ENCODE assay signal across 11 mouse cellular contexts in the genomic region with DNA sequence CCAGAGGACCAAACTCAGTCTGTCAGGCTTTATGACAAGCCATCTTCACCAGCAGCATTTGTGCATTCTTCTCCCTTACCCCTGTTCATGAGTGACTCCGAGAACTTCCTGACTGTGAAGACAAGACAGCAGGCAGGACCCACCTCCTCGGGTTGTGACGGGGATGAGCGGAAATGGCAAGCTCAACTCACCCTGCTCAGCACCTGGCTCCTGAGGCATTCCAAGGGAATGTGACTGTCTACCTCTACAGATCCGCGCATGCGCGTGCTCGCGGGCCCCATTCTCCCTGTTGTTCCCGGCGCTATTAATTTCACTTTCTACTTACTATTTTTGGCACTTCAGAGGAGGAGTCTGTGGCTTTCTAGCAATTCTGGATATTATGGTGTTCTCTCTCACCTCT. TPM values are rescaled to one million over a fixed set of nuclear protein-coding genes. Genes with fewer than 3 reads are reported as not detected.
DNase-seq lines count a peak whose midpoint lies in the region; ATAC-seq and TF ChIP-seq lines count a peak whose summit lies in the region.
"Had no signal": no experiment of that assay in that cellular context is flagged by ENCODE, and none has a peak within 500 bp of the region (broad histone marks: within the 10 kb centered on the region; RNA-seq: fewer than 3 reads in every experiment).

No protein-coding gene starts in this region.

- no peaks in the 10 kb centered on the region for H3K36me3 ChIP-seq in kidney, adult 2 months (ENCODE audit: control insufficient read depth, insufficient read depth, low read length)
- no peaks in the 10 kb centered on the region for H3K36me3 ChIP-seq in small intestine, adult 2 months (ENCODE audit: control insufficient read depth, insufficient read depth, low read length)
- H3K36me3 ChIP-seq: limb, embryonic 15.5 days had no signal

- no peak for TF ChIP-seq CTCF in gastrocnemius, adult 2 months (IDR thresholded peaks at IDR 0.05)
- TF ChIP-seq CTCF in kidney, adult 2 months (conservative IDR thresholded peaks at IDR 0.05; ENCODE audit: insufficient read depth, insufficient read length, low read depth, low read length): no peak
- no peak for TF ChIP-seq CTCF in small intestine, adult 2 months (IDR thresholded peaks at IDR 0.05; ENCODE audit: extremely low read depth, insufficient read length, insufficient replicate concordance, low read depth, low read length)

- H3K4me3 ChIP-seq in gastrocnemius, adult 2 months: peak overlapping the region; percentile 48
- H3K4me3 ChIP-seq in kidney, adult 2 months (ENCODE audit: insufficient read depth, low read depth, low read length): peak overlapping the region; percentile 9; the same call in 1 of the 2 replicates
- H3K4me3 ChIP-seq in small intestine, adult 2 months (ENCODE audit: low read depth, low read length): peak overlapping the region; percentile 26
- H3K4me3 ChIP-seq: limb, embryonic 15.5 days had no signal

- no peaks in the 10 kb centered on the region for H3K4me1 ChIP-seq in kidney, adult 2 months (ENCODE audit: control insufficient read depth, insufficient read depth, low read length)
- peaks cover 10% of the 10 kb centered on the region; the same call in 1 of the 2 replicates for H3K4me1 ChIP-seq in small intestine, adult 2 months (ENCODE audit: control insufficient read depth, insufficient read depth, insufficient read length, low read length)

- no peaks in the 10 kb centered on the region for H3K27me3 ChIP-seq in kidney, adult 2 months (replicated peaks; ENCODE audit: control insufficient read depth, insufficient read depth, low read length)
- H3K27me3 ChIP-seq in small intestine, adult 2 months (ENCODE audit: control insufficient read depth, insufficient read depth, low read length): no peaks in the 10 kb centered on the region
- H3K27me3 ChIP-seq: CH12.LX had no signal

- DNase-seq in gastrocnemius, adult 2 months: no peak
- DNase-seq in gastrocnemius, postnatal 25 days: no peak
- DNase-seq in right cerebral cortex, adult 18-20 months: peak; percentile 58
- DNase-seq in right cerebral cortex, postnatal 25 days: no peak
- peak; percentile 51 for DNase-seq in kidney, adult 2 months
- DNase-seq in cerebellum, adult 11-12 months: no peak
- DNase-seq: cerebellum, adult 9-10 months had no signal

- H3K27ac ChIP-seq in gastrocnemius, adult 2 months: no peak overlapping the region
- H3K27ac ChIP-seq in kidney, adult 2 months (ENCODE audit: insufficient read depth, low read depth, low read length): no peak overlapping the region
- H3K27ac ChIP-seq in small intestine, adult 2 months (ENCODE audit: insufficient read depth, low read depth, low read length): no peak overlapping the region

- no peak for TF ChIP-seq POLR2A in kidney, adult 2 months (IDR thresholded peaks at IDR 0.05; ENCODE audit: low read depth, low read length)
- no peak for TF ChIP-seq POLR2A in small intestine, adult 2 months (IDR thresholded peaks at IDR 0.05; ENCODE audit: low read depth, low read length)

- no peak for ATAC-seq in granulocyte monocyte progenitor cell, adult 5-6 weeks (replicated peaks; ENCODE audit: poor library complexity, severe bottlenecking)

- WGBS in kidney, adult 2 months: 32% methylated on average over 12 of the region's 12 CpGs
- 51% methylated on average over 12 of the region's 12 CpGs for WGBS in small intestine, adult 2 months

- intact Hi-C loops in gastrocnemius, adult 2 months (cut with DNase I): no loop called here

RNA-seq across cellular contexts. Expression of a gene that starts 27.0 kb away (rescaled TPM):
- under 1 TPM; 0.17 to 0.41 TPM for total RNA-seq in gastrocnemius, adult 2 months (2021)
- total RNA-seq in gastrocnemius, postnatal 25 days (2021): under 1 TPM; 0.43 to 0.92 TPM
- 6.5 and 10.0 TPM in 2 replicates for polyA plus RNA-seq in kidney, adult 2 months (2012; rRNA removed)
- 4.7 and 9.1 TPM in 2 replicates for polyA plus RNA-seq in small intestine, adult 2 months (2012; rRNA removed)
- total RNA-seq in granulocyte monocyte progenitor cell, adult 5-6 weeks (2014; fragmentation: Nextera tagmentation): 9.4 and 14.4 TPM in 2 replicates
- 14.3 and 17.7 TPM in 2 replicates for total RNA-seq in granulocyte monocyte progenitor cell, adult 5-6 weeks (2017)

RNA-seq across cellular contexts. Expression of a gene that starts 28.8 kb away (rescaled TPM):
- 10 to 100 TPM; 15.5 to 20.1 TPM for total RNA-seq in gastrocnemius, adult 2 months (2021)
- 10 to 100 TPM; 16.9 to 21.0 TPM for total RNA-seq in gastrocnemius, postnatal 25 days (2021)
- polyA plus RNA-seq in kidney, adult 2 months (2012; rRNA removed): 36.6 and 39.4 TPM in 2 replicates
- polyA plus RNA-seq in small intestine, adult 2 months (2012; rRNA removed): 113 and 265 TPM in 2 replicates
- total RNA-seq in granulocyte monocyte progenitor cell, adult 5-6 weeks (2014; fragmentation: Nextera tagmentation): 137 and 143 TPM in 2 replicates
- 55.9 and 59.2 TPM in 2 replicates for total RNA-seq in granulocyte monocyte progenitor cell, adult 5-6 weeks (2017)

RNA-seq across cellular contexts. Expression of a gene that starts 57.1 kb away (rescaled TPM):
- total RNA-seq in gastrocnemius, adult 2 months (2021): 1 to 10 TPM; 1.9 to 2.1 TPM
- 1 to 10 TPM; 1.6 to 2.4 TPM for total RNA-seq in gastrocnemius, postnatal 25 days (2021)
- polyA plus RNA-seq in kidney, adult 2 months (2012; rRNA removed): 4.4 and 6.9 TPM in 2 replicates
- 46.1 and 66.7 TPM in 2 replicates for polyA plus RNA-seq in small intestine, adult 2 months (2012; rRNA removed)
- 4.0 and 8.5 TPM in 2 replicates for total RNA-seq in granulocyte monocyte progenitor cell, adult 5-6 weeks (2014; fragmentation: Nextera tagmentation)
- 6.1 and 6.5 TPM in 2 replicates for total RNA-seq in granulocyte monocyte progenitor cell, adult 5-6 weeks (2017)

RNA-seq across cellular contexts. Expression of a gene that starts 58.9 kb away (rescaled TPM):
- total RNA-seq in gastrocnemius, adult 2 months (2021): 1 to 10 TPM; 3.0 to 3.5 TPM
- 1 to 10 TPM; 2.7 to 4.7 TPM for total RNA-seq in gastrocnemius, postnatal 25 days (2021)
- polyA plus RNA-seq in kidney, adult 2 months (2012; rRNA removed): 14.8 and 16.8 TPM in 2 replicates
- 5.8 and 8.6 TPM in 2 replicates for polyA plus RNA-seq in small intestine, adult 2 months (2012; rRNA removed)
- total RNA-seq in granulocyte monocyte progenitor cell, adult 5-6 weeks (2014; fragmentation: Nextera tagmentation): 7.2 and 10.1 TPM in 2 replicates
- 0.31 and 0.69 TPM in 2 replicates for total RNA-seq in granulocyte monocyte progenitor cell, adult 5-6 weeks (2017)

Comparison
In these comparisons a context has a peak if more than half of its experiments do, and no peak if none do; other contexts are left out.
1. DNase-seq: peak in right cerebral cortex, adult 18-20 months (single experiment) and kidney, adult 2 months (single experiment); none in gastrocnemius, adult 2 months (single experiment), gastrocnemius, postnatal 25 days (single experiment), right cerebral cortex, postnatal 25 days (single experiment) and cerebellum, adult 11-12 months (single experiment).
2. RNA of a gene that starts 27.0 kb away (total RNA-seq): 9.4 to 17.7 TPM in granulocyte monocyte progenitor cell, adult 5-6 weeks; 0.43 to 0.92 TPM in gastrocnemius, postnatal 25 days and 0.17 to 0.41 TPM in gastrocnemius, adult 2 months; every median in the first group is over 4 times any median in the second.
3. Peak in every context shown above with its lines, with median percentiles within 50 percentile points of each other: H3K4me3 ChIP-seq.